Mouse (Mus musculus): ENCODE data around the gene Rfx2.

The Rfx2 gene

GRCm38 (mm10) chr17:56833381-56833780, 2.6 kb upstream of the Rfx2 start:
- DNase-seq (ENCODE audit: low spot score in 2 of 2), result no peak

- no peak for DNase-seq (ENCODE audit: low spot score in 2 of 2)
These were observed 2.1 kb upstream of the Rfx2 start for GRCm38 (mm10) chr17:56832918-56833317.

DNA sequence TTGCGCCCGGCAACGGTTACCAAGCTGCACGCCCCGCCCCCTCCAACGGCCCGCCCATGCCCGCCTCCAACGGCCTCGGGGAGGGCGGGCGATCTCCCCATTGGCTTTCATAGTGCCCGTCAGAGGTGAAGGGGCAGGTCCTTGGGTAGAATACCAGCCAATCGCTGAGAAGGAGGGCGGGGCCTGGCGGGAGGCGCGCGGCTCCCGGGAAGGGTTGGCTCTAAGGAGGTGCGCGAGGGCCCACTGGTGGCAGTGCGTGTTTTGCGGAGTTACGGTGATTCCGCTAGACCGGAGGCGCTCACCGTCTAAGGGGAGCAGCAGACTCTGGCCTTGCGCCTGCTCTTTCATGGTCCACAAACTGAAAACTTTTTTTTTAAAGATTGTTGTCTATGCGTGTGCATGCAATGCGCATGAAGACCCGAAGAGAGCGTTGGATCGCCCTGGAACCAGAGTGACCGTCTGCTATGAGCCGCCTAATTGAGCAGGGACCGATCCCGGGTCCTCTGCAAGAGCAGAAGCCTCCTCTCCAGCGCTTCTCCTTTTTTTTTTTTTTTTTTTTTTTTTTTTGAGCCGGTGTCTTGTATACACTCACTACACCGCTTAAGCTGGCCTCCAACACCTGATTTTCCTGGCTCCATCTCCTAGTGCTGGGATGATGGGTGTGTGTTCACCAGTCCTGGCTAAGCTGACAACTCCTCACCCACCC, 451 bp upstream of the Rfx2 start:
- peak; percentile 98 for DNase-seq (ENCODE audit: low spot score in 2 of 2)

- DNase-seq (ENCODE audit: low spot score in 2 of 2), result no peak
These were observed 1.0 kb downstream of the Rfx2 start for GRCm38 (mm10) chr17:56829795-56830194.

DNA sequence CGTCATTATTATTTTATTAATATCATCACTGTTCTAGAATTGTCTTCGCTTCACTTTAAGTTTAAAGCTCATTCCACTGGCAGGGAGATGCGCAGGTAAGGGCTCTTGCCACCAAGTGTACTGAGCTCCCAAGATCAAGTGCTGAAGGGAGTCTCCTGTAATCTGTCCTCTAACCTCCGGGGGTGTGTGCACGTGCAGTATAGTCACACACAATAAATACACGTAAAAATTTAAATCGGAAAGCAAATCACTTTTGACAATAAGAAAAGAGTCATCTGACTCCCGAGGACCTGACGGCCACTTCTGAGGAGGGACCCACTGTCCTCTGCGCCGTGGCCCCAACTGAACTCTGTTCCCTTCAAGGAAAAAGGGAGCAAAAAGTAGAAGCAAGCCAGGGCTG, 1.6 kb downstream of the Rfx2 start:
- DNase-seq (ENCODE audit: low spot score in 2 of 2), result no peak

DNA sequence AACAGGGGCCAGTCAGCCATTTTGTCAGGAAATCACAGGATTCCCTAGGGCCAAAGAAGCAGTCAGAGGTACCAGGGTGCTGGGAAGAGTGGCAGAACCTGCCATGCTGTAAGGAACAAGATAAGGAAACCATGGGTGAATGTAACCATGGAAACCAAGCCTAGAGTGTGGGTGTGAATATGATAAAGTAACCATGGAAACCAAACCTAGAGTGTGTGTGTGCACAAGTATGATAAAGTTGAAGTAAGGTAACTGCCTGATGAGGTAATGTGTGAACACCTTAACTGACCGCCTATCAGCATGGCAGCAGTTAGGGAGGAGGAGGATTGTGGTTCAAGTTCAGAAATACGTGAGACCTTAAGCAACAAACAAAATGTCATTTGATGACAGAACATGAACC, 4.1 kb downstream of the Rfx2 start:
- DNase-seq (ENCODE audit: low spot score in 2 of 2), result no peak

- DNase-seq (ENCODE audit: low spot score in 2 of 2), result no peak
These were observed 7.5 kb downstream of the Rfx2 start for GRCm38 (mm10) chr17:56823352-56823751.

DNA sequence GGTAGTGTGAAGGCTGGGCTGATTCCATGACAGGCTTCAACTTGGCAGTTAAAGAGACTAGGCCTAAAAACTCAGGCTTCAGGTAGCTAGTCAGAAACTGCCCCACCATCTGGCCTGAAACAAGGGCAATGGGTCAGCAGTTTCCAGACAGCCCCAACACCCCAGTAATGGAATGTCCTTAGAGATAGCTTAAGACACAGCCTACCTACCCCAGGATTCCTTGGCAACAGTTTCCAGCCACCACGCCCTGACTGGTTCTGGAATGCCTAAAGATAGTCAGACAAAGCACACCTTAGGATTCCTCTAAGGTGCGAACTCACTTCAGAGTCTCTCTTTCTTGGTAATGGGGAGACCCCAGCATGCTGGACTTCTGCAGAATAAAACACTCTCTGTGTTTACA, 8.4 kb downstream of the Rfx2 start:
- DNase-seq (ENCODE audit: low spot score in 2 of 2), result no peak

DNA sequence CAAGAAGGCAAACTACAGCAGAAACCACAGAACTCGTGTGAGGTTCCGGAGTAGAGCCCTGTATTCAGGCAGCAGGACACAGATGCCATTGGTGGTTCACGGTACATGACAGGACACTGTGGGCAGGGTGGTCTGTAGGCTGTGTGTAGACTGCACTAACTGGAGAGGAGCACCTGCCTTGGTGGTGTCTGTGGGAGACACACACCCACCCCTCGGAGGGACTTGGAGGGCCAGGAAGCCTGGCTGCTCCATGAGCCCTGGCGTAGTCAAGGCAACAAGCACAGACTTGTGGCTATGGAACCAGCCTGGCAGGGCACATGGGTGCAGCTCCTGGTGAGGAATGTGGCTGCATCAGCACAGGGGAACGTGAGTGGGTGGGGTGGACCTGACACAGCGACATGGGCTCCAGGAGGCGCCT, 11.1 kb downstream of the Rfx2 start:
- DNase-seq (ENCODE audit: low spot score in 2 of 2), result no peak

DNA sequence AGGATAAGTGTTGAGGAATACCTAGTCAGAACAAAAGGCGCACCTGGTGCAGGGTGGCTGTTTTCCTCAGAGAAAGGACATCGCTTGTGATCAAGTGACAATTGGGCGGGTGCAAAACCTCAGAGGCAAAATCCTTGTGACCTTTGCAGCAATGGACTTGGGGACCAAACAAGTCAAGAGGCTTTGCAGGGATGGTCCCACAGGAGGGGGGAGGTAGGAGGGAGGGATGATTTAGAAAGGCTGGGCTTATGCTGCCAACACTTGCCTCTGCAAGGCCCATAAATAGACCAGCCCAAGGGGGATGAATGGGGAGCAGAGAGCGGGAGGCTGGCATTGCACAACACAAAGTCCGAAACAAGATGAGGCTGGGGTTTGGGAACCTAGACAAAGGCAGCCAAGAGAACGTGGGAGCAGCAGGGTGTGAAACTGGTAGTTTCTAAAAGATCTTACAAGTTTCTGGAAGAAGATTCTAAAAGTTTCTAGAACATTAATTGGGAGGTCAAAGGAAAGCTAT, 11.7 kb downstream of the Rfx2 start:
- DNase-seq (ENCODE audit: low spot score in 2 of 2), result no peak

DNA sequence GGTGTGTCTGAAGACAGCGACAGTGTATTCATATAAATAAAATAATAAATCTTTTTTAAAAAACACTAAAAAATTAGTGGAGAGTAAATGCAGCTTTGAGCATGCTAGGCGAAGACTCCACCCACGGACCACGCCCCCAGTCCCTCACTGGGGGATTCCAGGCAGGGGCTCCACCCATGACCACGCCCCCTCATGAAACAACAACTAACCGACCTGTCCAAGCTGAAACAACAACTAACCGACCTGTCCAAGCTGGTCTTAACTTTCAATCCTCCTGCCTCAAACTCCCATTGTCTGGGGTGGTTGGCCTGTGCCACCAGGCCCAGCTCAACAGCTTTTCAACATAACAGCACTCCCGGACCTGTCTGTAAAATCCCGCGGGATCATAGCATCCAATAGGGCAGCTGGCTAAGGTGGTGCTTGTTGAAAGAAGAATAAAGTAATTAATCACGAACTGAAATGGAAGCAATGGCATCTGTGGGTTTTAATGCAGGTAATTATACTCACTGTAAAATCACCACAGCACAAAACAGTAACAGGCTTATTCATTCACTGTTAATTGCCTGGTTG, 12.7 kb downstream of the Rfx2 start:
- no peak for DNase-seq (ENCODE audit: low spot score in 2 of 2)

DNA sequence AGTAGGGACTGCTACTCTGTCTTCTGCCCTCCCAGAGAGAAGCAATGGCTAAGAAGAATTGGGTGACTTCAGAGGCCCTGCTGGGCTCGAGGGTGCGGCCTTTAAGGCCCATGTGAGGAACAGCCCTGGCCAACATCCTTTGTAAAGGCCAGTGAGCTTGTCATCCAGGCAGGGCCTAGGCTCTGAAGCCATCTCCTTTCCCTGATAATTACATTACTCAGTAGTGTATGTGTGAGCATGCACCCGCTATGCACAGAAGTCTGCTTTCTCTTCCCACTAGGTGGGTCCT, 15.8 kb downstream of the Rfx2 start:
- DNase-seq (ENCODE audit: low spot score in 2 of 2), result no peak

- peak; percentile 75 to 78 for DNase-seq (ENCODE audit: low spot score in 2 of 2)
These were observed 16.3 kb downstream of the Rfx2 start for GRCm38 (mm10) chr17:56814316-56815056.

- peak; percentile 80 to 82 for DNase-seq (ENCODE audit: low spot score in 2 of 2)
These were observed 20.6 kb downstream of the Rfx2 start for GRCm38 (mm10) chr17:56810245-56810644.

DNA sequence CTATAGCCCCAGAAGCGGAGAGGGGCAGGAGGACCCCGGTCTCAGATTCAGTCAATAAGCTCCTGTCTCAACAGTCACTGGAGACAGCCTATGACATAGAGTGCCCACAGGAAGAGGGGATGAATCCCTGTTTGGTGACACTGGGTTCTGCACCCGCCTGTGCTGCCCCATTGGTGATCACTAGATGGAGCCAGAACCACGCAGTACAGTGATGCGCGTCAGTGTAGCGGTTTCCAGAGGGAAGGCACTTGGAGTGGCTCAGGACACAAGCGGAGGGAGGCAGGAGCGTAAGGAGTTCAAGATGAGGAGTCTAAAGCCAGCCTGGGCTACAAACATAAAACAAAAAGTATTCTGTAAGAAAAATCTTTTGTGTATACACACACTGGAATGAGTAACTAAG, 22.3 kb downstream of the Rfx2 start:
- peak; percentile 64 to 78 for DNase-seq (ENCODE audit: low spot score in 2 of 2)

DNA sequence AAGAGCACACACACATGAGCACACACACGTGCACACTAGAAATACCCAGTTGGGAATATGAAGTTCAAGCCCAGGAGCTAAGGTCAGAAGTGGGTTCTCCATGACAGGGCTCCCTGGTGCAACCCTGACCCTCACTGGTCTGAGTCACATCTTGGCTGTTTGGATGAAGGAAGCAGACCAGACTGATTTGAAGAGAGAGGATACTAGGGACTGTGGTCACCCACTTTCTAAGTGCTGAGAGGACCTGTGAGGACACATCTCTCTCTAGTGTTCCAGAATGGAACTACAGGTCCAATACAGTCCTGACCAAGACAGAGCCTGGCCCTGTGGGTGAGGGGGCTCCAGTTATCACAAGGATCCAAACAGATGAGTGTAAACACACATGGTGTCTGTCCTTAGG, 25.0 kb downstream of the Rfx2 start:
- no peak for DNase-seq (ENCODE audit: low spot score in 2 of 2)

DNA sequence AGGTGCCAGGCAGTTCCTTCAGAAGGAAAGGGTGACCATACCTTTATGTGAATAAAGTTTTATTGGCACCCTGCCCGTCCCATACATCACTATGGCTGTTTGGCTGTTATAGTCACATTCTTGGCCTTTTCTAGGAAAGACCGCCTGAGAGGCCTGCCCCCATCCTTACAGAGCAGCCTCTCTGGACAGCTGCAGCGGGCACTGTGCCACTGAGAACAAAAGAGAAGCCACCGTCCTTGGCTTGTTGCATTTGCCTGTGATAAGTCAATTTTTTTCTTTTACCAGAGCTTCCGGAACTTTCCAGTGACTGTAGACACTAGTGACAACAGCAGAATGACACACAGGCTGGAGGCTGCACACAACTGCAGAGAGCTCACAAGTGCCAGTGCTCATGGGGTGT, 25.9 kb downstream of the Rfx2 start:
- no peak for DNase-seq (ENCODE audit: low spot score in 2 of 2)

- no peak for DNase-seq (ENCODE audit: low spot score in 2 of 2)
These were observed 28.7 kb downstream of the Rfx2 start for GRCm38 (mm10) chr17:56802065-56802464.

- no peak for DNase-seq (ENCODE audit: low spot score in 2 of 2)
These were observed 31.5 kb downstream of the Rfx2 start for GRCm38 (mm10) chr17:56799276-56799675.

DNA sequence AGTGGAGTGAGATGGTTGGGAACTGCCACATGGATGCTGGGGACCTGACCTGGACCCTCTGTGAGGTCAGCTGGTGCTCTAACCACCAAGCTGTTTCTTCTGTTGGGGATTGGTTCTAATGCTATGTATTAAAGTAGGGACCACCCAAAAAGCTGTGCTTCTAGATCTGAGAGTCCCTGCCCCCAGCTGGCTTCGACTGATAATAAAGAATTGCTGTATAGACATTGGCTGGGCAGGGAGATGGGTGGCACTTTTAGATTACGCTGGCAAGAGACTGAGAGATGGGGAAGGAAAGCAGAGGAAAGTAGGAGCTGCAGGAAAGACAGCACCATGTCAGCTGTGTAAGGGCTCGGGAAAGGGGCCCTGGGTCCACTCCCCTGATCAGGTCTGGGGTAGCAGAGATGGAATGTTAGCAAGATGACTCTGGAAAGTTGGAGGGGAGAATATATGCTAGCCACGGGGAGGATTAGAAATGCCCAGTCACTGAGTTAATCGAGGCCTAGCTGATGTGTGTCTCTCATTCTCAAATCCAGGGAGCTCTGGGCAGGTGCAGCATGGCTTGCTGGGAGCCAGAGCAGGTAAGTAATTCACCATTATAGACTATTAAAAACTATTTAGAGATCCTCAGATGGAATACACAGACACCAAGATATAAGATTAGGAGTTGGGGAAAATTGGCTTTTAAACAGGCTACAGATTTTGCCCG, 37.0 kb downstream of the Rfx2 start:
- DNase-seq (ENCODE audit: low spot score in 2 of 2), result no peak

- DNase-seq (ENCODE audit: low spot score in 2 of 2), result no peak
These were observed 38.2 kb downstream of the Rfx2 start for GRCm38 (mm10) chr17:56792588-56792987.

DNA sequence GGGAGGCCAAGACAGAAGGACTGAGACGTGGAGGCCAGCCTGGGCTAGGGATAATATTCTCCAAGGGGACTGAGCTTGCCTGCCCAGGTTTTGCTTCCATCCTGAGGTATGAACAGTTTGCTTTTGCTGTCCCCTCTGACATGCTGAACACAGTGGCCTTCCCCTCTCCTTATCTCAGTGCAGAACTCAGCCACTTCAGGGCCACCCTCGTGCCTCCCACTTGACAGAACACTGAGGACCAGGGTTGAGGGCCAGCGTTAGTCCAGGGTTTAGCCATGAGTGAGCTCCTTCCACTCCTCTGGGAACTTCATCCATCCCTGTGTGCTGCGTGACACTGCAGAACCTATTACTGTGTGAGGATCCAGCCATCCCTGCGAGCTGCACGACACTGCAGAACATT, 41.5 kb downstream of the Rfx2 start:
- no peak for DNase-seq (ENCODE audit: low spot score in 2 of 2)

DNA sequence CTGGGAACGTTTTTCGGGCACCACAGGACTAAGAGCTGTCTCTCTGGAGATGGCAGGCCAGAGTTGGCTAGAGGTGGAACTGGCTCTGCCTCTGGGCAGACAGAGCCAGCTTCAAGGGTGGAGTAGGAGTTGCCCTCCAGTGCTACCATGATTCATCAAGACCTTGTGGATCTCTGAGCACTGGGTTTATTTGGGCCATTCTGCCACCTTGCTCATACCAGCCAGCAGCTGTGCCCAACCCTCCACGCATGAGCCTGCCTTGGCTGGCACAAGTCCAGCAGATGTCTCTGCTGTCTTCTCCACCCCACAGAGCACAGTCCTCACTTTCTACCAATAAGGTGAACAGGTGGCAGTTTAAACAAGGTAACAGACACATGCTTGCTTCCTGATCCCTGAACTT, 41.9 kb downstream of the Rfx2 start:
- no peak for DNase-seq (ENCODE audit: low spot score in 2 of 2)

Data from frontal cortex, postnatal 10 days (tissue).